Mouse (Mus musculus): Measurements from ENCODE around the gene Boc.

The Boc gene

DNA sequence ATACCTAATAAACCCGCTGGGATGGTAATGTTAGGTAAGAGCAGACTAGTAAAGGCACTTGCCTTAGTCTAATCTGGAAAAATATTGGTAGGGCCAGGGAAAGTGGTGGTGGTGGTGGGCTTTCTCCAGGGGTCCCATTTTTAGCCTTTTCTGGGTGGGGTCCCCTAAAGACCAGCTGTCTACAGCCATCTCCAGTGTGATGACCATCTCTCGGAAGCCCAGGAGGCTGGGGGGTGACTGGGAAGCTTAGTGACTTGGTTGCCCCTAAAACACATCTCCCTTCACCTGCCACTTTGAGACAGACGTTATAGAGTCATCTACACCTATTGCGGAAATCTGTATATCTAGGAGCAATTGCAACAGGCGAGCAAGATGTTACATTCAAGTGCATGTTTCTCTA is 6.0 kb downstream of the Boc start:
- DNase-seq (ENCODE audit: low spot score), result no peak

DNA sequence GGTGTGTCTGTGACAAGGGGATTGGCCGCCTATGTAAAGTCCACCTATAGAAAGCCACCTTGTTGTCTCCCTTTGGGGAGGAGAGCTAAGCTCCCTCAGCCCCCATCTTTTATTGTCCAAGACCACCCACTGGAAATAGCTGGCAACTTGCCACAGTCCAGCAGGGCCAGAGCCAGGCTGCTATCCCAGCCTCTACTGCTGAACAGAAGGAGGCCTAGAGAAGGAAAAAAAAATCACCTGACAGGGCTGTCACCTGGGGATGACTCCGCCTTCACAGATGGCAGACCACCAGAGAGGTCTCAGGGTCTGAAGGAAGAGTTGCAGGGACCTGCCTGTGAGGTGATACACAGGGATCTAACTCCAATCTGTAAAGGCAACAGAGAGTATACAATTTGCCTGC is 6.7 kb downstream of the Boc start:
- DNase-seq (ENCODE audit: low spot score), result no peak

DNA sequence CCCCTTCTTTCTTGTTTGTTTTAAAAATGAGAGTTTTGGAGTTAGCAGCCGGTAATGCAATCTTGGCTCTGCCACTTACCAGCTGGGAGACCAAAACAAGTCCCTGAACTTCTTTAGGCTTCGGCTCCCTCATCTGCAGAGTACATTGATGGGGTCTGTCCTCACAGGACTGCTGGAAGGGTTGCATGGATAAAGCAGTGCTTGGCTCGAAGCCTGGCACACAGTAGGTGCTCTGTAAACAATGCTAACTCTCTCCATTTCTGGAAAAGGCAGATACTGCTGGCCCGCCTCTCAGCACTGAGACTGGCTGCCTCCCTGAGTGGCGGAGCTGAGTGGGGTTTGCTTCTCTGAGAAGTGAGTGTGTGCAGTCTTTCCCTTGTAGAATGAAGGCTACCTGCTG is 7.2 kb downstream of the Boc start:
- DNase-seq (ENCODE audit: low spot score), result no peak

DNA sequence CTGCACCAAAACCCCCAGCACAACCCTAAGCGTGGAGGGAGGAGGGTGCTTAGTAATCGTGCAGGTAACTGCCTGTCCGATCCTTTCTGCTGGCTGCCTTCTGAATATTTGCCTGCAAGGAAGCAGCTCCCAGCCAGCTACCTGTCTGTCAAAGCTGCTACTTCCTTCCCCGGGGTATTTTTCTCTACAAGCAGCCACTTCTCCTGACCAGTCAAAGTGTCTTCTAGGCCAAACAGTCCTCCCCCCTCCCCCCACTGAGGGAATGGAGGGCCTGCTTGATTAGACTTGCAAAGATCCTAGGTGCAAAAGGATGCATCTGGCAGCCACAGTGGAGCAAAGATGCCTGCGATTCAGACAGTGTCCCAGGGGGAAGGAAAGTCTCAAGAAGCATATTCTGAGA is 7.9 kb downstream of the Boc start:
- no peak for DNase-seq (ENCODE audit: low spot score)

DNA sequence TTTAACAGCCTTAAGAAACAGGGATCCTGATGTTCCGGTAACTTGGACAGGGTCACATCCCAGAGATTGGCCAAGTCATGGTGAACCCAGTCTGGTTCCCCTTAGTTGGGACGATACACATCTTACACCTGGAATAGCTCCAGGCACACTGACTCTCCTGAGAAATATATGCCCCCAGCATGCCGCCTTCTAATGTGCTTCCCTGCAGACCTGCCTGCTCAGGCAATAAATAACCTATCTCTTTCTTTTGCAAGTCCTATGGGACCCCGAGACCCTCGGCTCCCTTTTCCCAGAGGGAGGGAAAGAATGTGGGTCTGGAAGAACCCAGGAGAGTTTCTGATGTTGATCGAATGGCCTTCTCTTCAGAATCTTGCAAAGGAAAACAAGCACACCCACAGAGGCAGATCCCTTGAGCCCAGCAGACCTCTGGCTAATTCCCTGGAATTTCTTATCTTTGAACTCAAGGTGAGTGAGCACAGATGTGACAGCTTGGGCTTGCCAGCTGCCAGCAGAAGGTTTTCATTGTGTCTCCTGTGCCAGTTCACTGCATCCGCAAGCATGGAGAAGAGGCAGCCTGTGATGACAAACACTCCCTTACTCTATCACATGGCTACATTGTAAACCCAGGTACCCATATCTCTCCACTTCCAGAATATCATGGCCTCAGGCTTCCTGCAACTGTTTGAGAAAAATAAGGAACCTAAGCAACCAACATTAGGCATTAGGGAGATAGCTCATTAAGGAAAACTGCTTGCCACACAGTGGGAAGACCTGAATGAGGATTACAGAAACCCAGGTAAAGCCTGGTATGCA is 8.6 kb downstream of the Boc start:
- no peak for DNase-seq (ENCODE audit: low spot score)

DNA sequence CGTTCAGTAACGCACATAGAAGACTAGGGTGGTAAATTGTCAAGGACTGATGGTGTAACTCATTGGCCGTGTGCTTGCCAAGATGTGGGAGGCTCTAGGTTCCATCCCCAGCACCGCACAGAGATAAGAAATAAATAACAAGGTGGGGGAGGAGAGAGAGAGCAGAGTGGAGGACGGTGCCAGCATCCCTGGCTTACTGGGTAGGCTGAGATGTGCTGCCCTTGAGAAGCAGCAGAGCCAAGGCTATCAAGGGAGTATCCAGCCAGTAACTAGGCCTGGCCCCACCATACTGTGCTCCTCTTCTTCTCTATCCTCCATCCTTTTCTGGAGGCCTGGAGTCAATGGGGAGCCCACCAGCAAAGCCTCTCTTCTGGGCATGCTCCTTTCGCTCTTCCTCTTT is 9.3 kb downstream of the Boc start:
- no peak for DNase-seq (ENCODE audit: low spot score)

DNA sequence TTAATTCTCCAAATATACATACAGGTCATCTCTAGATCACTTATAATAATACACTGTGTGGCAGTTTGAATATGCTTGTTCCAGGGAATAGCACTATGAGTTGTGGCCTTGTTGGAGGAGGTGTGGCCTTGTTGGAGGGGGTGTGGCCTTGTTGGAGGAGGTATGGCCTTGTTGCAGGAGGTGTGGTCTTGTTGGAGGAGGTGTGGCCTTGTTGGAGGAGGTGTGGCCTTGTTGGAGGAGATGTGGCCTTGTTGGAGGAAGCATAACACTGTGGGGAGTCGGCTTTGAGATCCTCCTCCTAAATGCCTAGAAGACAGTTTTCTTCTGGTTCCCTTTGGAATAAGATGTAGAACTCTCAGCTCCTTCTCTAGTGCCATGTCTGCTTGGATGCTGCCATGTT is 10.7 kb downstream of the Boc start:
- no peak for DNase-seq (ENCODE audit: low spot score)

DNA sequence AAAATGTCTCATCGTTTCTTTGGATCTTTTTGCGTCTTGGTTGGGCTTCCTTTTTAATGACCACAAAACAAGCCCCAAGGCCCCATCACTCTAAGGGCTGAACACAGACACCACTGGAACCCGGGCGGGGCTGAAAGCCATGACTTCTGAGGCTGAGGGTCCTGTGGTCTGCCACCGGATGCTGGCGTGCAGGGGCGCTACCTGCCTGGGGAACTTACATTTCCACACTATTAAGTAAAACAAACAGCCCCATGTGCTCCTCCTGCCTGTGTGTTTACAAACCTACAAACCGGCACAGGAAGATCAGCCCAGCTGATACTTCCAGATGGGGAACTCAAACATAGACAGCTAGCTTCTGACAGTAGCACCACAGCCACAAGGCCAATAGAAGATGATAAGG is 11.9 kb downstream of the Boc start:
- no peak for DNase-seq (ENCODE audit: low spot score)

DNA sequence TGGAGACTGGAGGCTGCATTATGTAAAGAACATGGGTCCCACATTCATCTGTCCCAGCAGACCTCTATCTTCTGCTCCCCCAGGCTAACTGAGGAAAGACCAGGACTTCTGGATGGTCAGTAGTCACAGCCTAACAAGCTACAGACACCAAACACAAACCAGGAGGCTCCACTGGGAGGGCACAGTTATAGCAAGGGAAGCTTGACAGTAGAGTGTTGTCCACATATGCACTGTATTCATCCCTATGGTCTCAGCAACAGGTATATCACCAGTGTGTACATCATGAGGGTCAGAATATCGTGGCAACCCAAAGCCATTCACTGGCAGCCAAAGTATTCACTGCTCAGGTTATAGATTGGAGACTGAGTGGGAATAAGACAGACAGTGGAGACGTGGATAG is 12.8 kb downstream of the Boc start:
- DNase-seq (ENCODE audit: low spot score), result no peak

DNA sequence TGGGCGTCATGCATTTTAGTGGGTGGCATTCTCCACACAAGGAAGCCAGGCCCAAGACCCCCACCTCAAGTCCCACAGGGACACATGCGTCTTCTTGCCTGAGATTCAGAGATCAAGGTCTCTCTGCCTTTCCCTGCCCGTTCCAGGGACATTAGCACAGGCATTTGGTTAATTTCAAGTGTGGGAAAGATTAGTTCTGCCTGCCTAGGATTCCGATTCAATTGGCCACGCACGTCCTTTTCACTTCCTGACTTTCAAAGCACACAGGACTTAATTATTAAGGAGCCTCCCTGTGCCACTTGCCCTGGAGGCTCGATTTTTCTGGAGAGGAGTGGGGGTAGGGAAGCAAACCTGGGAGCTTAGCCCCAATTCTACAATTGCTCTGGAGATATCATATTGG is 13.5 kb downstream of the Boc start:
- no peak for DNase-seq (ENCODE audit: low spot score)

DNA sequence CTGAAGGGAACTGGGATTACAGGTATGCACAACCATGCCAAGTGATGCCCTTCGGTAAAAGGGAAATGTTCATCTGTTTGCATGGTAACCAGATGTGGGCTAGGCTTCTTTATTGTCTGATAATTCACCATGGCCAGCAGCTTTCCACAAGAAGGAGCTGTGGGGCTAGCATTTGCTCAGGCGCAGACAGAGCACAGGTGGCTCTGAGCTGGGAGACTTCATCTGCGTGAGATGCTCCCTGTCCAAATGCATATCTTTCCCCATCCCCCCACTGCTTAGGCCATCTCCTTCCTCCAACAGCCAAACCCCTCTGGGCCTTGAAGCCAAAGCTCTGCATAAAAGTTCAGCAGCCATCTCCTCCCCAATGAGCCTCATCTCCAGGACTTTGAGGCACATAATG is 15.6 kb downstream of the Boc start:
- no peak for DNase-seq (ENCODE audit: low spot score)

DNA sequence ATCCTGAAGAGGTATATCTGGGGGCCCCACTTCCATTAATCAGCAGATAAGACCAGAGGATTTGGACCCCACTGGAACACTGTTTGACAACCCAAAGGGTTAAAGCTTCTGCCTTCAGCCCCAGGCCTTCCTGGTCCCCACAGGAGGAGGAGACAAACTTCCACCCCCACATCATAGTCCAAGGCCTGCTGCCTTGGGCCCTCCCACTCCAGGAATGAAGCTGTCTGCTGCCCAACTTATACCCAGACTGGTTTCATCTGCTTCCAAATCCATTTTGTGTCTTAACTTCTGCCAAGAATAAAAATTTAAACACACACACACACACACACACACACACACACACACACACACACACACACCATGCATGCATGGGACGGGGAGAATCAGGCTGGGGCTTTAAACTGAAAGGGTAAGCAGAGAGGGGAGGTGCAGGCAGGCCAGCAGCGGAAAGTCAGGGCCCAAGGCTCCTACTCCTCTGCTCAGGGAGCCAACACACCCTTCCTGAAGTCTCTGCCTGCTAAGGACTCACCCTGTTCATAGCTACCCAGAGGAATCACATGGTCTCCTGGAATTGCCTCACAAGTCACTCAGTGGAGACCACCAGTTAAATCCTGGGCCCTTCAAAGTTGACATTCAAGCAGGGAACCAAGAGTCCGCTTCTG is 16.5 kb downstream of the Boc start:
- DNase-seq (ENCODE audit: low spot score), result no peak

DNA sequence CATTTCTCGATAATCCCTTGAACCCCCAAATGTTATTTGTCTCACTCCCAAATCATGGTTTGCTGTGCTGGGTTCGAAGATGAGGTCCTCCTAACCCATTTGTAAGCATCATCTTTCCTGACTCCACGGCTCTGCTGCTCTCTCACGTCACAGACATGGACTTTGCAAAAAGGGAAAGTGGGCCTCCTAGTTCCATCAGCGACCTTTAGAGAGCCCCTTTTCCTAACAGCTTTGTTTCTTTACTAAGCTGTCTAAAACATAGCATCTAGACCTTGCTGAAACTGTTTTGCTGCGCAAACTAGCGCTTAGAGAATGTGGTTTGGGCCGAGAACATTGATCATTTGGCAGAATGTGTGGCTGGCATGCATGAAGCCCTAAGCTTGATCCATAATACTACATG is 19.1 kb downstream of the Boc start:
- DNase-seq (ENCODE audit: low spot score), result no peak

DNA sequence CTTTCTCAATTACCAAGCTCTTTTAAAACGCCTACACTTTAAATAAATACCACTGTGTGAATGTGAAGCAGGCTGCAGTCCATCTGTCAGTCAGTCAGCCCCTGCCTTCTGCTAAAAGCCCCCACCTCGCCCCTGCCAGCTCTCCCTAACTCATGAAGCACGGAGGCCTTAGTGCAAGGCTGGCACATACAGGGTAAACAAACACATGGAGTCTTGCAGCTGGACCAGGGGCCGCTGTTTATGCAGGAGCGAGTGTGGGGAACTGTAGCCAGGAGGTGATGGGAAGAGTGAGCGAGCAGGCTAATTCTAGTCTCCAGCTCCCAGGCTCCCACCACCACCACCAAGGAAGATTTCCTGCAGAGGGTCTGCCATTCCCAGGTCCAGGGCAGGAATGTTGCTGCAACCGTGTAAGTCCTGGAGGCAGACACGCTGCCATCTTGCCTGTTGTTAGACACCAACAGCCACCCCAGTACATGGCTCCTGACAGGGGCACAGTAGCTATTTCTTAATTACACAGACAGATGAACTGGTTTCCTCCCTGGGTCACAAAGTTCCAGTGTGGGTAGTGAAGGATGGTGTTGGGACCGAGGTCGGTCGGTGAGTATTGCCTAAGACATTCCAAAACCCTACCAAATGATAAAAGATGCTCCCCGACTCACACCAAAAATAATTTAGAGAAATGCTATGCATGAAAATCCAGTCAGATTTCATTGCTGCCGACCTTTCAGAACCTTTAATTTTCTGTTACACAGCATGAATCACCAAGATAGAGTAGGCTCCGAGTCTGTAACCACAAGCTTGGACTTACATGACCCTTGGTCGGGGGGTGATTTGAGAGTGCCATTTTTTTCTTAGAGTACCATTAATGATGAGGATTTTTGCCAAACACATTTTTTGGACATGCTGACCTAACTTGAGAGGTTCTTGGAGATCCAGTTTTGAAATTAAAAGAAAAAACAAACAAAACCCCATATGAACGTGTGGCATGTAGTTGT is 20.0 kb downstream of the Boc start:
- DNase-seq (ENCODE audit: low spot score), result no peak

DNA sequence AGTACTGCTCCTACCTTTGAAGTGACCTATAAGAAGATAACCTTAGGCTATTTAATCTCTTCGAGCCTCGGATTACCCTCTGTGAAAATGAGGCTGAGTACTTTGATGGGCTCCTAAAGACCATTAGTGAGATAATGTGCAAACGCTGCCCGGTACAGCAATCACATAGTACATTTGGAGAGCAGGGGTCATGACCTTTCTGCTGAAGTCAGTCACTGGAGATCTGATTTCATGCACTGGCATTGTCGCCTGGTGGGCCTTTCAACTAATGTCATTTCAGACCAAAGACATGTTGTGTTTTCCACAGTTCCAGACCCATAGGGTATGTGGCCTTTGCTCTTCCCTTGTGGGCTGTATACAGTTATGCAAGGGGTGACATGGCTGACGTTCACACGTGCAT is 24.6 kb downstream of the Boc start:
- no peak for DNase-seq (ENCODE audit: low spot score)

DNA sequence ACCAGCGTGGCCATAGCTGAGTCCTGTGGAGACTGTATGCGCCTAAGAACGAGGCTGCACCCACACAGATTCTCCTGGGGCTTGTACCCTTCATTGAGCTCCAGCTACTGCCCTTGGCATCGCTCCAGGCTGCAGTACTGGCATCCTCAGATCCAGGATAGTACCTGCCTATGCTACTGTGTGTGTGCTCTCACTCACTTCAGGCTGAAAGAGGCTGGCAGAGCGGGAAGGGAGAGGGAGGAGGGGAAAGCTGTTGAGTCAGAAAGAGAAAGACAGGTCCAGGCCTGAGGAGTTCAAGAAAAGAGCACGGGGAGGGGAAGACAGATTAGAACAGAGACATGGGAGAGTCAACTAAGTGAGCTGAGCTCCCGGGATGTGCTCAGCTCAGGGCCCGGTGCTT is 25.2 kb downstream of the Boc start:
- DNase-seq (ENCODE audit: low spot score), result no peak

DNA sequence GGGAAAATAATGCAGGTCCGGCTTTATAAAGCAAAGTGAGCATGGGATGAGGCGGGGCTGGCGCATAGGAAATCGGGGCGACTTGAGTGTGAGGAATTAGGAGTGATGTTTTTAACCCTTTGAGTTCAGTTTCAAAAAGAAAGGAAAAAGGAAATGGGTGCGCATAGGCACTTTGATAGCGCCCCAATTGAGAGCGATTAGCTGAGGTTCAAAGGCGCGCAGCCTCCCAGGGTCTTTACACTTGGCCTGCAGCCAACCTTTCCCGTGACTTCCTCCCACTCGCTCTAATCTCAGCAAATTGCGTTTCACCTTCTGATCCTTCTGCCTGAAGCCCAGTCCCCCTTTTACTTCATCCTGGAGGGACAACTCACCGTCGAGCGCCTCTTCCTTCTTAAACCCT is 25.8 kb downstream of the Boc start:
- DNase-seq (ENCODE audit: low spot score), result no peak

DNA sequence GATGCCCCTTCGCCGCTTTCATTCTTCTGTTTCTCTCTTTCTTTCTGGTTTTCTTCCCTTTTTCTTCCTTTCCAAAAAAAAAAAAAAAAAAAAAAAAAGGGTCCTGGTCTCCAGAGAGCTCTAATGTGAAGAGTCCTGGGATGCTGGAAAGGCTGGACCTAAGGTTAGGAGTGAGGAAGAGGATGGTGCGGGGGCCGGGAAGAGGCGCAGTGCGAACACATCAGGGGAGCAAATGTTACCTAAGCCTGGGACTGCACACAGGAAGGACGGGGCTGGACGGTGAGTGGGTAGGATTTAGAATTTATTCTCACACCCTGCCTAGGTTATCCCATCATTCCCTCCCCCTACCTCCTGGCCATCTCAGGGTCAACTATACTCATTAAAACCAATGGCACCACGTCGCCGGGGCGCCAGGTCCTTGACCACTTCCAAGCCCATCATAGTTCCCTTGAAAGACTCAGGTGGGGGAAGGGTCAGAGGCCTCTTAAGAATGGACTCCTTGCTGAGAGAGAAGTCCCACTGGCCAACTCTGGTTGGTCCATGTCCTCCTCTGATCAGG is 27.4 kb downstream of the Boc start:
- DNase-seq (ENCODE audit: low spot score), result no peak

DNA sequence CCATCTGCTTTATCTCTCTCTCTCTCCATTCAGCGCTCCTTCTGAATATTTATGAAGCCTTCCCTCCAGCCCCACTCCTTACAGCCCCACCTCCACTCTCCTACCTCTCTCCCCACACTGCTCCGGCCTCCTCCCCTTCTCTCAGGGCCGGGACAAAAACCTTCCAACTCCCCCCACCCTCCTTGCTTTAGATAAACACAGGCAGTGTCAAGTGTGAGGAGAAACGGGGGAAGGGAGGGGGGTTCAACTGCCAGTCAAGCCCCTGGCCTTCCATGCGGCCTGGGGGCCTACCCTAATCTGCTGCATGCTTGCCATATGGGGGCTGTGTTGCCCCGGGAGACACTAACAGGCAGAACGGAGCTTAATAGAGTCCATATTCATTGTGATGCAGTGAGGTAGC is 27.9 kb downstream of the Boc start:
- no peak for DNase-seq (ENCODE audit: low spot score)

DNA sequence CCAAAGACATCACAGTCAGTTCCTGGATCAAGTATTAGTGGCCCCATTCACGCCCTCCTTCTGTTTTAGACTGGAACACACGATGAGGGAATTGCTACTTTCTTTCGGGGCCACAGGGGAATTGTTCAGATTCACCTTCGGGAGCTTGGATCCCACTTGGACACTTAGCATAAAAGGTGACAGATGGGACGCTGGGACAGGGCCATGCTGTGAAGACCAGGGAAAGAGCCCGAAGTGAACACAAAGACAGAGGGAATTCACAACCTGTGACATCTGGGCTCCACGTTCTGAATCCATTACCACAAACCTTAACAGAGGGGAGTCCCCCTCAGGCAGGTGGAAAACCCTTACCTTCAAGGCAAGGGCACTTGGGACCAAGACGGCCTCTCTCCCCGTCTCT is 28.5 kb downstream of the Boc start:
- DNase-seq (ENCODE audit: low spot score), result no peak

DNA sequence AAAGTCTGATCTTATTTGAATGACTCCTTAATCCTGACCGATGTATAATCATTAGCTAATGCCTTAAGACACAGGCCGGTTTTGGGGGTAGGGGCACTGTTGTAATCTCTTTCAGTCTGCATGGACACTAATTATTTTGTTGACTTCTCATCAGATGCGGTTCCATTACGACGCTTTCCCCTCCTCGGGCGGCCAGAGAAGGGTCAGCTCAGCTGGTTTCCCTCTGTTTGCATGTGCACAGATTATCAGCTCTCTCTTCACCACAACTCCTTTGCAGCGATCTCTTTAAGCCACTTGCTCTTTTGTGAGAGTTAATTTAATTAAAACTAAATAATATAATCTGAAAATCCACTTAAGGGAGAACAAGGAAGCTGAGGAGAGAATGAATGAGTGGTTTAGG is 29.0 kb downstream of the Boc start:
- DNase-seq (ENCODE audit: low spot score), result no peak

DNA sequence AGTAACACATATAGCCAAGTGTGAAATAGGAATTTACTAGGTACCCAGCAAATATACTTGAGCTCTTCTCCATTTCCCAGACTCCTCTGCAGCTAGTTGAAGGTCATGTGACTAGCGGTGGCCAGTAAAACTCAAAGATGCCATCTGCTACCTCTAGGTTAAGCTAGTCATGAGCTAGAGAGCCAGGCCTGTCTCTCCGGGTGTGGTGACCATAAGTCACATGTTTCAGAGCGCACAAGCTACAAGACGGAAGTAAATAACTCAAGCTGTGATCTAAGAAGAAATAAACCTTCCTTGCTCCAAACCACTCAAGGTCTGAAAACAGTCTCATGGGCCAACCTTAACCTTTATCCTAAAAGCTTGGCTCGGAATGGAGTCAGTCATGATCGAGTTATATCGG is 29.7 kb downstream of the Boc start:
- DNase-seq (ENCODE audit: low spot score), result no peak
